Mouse (Mus musculus): ENCODE results near the gene Kctd21.

The Kctd21 gene

GRCm38 (mm10) chr7:97311620-97312019 is 20.5 kb upstream of the Kctd21 start:
- TF ChIP-seq GATA4 (IDR thresholded peaks at IDR 0.05; ENCODE audit: insufficient replicate concordance, low read length) = no peak

DNA sequence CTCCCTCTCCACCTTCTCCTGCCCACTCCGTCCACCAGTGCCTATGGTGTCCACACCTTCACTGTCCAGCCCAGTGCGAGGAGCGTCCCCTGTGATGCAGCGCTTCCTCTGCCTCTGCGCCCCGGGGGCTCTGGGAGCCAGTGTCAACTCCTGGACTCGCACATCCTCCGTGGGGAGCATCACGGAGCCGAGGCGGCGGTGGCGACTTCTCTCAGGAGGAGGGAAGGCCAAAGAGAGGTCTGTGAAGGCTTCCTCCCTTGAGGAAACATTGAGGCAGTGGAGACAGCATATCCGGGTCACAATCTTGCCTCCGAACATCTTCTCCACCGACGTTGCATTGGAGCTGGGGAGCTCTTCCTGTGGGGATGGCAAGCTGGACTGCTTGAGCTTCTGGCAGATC is 19.9 kb upstream of the Kctd21 start:
- TF ChIP-seq GATA4 (IDR thresholded peaks at IDR 0.05; ENCODE audit: insufficient replicate concordance, low read length) = no peak

GRCm38 (mm10) chr7:97312856-97313255 is 19.3 kb upstream of the Kctd21 start:
- TF ChIP-seq GATA4 (IDR thresholded peaks at IDR 0.05; ENCODE audit: insufficient replicate concordance, low read length) = no peak

DNA sequence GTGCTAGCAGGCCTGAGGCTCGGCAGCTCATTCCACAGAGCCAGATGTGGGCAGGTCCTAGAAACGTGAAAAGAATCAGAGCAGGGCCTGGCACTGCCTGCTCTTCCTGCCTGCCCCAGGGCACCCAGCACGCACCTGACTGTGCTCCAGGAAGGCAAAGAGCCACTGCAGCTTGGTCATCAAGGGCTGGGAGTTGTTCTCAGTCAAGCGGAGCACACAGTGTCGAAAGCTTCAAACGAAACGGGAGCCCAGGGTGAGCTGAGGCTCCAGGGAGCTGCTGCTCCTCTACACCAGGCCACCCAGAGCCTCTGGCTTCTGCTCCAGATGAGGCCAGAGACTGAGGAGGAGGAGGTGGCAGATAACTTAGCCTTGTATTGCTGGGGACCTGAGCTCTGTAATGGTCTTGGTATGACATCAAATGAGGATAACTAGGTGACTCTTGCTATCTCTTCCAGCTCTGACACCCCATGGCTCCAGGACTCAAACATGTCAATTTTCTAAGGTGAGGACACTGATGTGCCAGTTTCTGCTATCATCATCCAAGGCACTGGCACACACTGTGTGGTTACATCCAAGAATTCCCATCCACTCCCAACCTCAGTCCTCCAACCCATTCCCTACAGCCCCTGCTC is 18.6 kb upstream of the Kctd21 start:
- no peak for TF ChIP-seq GATA4 (IDR thresholded peaks at IDR 0.05; ENCODE audit: insufficient replicate concordance, low read length)

DNA sequence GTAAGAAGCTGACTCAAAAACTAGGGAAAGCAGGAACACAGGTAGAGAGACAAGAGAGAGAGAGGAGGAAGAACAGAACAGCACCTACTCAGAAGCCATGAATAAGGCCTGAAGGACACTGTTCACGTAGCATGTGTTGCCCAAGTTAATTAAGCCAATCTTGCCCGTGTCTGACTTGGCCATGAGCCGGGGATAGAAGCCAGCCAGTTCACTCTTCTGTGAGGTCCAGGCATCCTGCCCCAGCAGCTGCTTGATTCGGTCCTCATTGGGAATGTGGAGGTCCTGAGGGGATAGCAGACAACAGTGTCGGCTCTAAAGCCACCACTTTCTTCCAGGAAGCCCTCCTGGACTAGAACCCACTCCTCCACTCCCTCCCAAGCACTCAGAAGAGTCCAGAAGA is 17.5 kb upstream of the Kctd21 start:
- no peak for TF ChIP-seq GATA4 (IDR thresholded peaks at IDR 0.05; ENCODE audit: insufficient replicate concordance, low read length)

GRCm38 (mm10) chr7:97315656-97316055 is 16.5 kb upstream of the Kctd21 start:
- TF ChIP-seq GATA4 (IDR thresholded peaks at IDR 0.05; ENCODE audit: insufficient replicate concordance, low read length) = no peak

DNA sequence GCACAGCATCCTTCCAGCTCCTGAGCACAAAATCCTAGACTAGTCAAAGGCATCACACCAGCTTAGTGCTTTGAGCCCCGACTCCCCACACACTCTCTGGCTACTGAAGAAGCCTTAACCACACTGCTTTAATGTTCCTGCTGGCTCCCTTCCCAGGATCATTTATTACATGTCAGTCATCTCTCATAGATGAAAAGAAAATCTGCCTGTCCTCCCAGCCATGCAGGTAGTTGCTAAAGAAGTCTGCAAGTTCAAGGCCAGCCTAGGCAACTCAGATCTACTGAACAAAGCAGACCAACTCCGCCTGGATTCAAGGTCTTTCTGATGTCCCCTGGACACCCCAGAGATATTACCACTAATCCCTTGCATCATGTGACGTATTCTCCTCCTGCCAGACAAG is 14.4 kb upstream of the Kctd21 start:
- no peak for TF ChIP-seq GATA4 (IDR thresholded peaks at IDR 0.05; ENCODE audit: insufficient replicate concordance, low read length)

- TF ChIP-seq GATA4 (IDR thresholded peaks at IDR 0.05; ENCODE audit: insufficient replicate concordance, low read length) = no peak
These were observed 7.8 kb upstream of the Kctd21 start for GRCm38 (mm10) chr7:97324342-97324741.

DNA sequence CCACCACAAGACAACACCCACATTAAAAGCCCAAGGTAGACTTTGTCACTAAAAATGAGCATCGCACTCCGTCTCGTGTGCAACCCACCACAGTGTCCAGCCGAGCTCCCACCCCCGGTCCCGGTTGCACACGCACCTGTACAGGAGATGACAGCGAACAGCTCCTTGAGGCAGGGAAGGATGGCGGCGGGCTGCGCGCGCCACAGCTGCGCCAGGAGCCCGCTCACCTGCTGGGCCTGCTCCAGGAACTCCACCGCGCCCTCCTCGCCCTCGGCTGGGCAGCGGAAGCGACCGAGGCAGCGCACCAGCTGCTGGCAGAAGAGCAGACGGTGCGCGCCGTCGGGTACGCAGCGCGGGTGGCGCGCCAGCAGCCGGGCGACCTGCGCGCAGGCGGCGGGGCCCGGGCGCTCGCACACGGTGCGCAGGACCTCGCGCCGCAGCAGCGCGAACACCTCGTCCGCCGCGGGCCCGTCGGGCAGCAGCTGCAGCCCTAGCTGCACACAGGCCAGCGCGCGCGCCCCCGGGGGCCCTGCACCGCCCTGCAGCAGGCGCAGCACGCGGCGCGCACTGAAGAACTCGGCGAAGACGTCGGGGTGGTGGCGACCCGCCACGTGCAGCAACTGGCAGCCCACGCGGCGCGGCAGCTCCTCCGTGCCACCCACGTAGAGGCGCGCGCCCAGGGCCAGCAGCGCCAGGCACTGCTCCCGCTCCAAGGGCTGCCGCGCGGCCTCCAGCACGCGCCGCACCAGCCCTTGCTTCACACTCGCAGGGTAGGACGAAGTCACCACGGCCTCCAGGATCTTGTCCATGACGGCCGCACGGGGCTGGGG is 6.8 kb upstream of the Kctd21 start:
- TF ChIP-seq GATA4 (IDR thresholded peaks at IDR 0.05; ENCODE audit: insufficient replicate concordance, low read length) = no peak

DNA sequence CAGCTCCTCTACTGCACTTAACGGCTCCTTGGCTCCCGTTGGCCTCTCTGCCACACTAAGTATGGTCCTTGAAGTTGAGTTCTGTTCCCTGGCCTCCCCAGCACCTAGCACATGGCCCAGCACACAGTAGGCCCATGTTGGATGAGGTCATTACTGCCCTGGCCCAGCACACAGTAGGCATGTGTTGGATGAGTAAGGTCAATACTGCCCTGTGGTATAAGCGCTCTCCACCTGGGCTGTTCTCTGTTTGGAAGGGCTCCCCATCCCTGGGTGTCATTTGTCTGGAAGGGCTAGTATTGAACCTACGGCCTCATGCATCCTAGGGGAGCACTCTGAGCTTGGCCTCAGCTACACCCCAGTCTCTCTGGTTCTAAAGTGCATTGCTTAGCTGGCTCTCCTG is 4.8 kb upstream of the Kctd21 start:
- no peak for TF ChIP-seq GATA4 (IDR thresholded peaks at IDR 0.05; ENCODE audit: insufficient replicate concordance, low read length)

DNA sequence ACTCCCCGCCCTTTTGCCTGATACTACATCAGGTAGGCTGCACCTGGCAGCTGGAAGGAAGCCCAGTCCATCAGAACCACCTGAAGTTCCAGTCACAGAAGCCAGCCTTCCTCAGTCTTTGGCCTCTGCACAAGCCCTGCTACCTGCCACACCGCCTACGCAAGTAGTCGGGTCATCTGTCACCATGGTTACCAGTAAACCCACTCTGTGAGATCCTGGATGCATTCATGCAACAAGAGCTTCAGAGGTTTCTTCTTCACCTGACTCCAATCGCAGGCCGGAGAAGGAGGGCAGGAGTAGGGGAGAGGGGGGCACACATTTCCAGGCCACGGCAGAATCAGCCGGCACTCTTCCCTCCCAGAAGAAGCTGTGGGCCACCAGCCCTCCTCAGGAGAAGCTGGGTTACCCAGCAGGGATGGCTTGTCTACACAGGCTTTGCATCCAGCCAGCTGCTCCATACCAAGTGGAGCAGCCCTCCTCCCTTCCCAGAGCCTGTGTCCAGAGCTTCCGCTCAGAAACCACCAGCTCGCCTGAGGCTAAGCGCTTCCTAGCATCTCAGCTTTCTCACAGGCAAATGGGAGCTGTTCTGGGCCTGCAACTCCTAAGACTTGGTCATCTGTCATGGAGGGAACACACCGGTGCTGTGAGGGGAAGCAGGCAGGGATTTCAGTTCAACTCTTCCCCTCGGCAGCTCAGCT is 3.1 kb upstream of the Kctd21 start:
- no peak for TF ChIP-seq GATA4 (IDR thresholded peaks at IDR 0.05; ENCODE audit: insufficient replicate concordance, low read length)

GRCm38 (mm10) chr7:97329676-97330075 is 2.5 kb upstream of the Kctd21 start:
- TF ChIP-seq GATA4 (IDR thresholded peaks at IDR 0.05; ENCODE audit: insufficient replicate concordance, low read length) = no peak

DNA sequence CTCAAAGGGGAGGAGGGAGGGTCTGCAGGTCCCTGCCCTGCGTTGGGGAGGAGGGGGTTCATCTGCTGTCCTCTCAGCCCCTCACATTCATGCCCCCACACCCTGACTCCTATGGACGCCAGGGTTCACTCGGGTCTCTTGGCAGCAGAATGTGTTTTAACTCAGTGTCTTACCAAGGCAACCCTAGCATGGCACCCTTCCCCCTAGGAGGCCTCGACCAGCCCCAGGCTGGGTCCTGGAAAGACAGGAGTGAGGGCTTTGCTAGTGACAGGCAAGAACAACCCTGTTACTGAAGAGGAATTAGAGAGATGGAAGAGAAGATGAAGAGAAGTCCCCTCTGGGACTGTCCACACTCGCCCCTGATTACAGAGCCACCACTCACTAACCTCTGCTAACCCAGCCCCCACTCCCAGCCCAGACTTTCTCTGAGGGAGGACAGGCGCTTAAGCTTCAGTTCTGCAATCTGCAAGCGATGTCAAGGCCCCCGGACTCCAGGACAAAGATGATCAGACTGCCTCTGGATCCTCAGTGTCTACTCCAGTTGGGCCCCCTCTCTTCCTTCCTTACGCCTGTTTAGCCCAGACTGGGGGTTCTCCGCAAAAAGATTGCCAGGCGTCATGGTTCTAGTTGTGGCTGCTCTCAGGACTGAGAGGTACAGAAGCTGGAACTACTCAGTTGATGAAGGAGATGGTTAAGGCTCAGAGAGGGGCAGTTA is 1.0 kb upstream of the Kctd21 start:
- TF ChIP-seq GATA4 (IDR thresholded peaks at IDR 0.05; ENCODE audit: insufficient replicate concordance, low read length) = no peak

DNA sequence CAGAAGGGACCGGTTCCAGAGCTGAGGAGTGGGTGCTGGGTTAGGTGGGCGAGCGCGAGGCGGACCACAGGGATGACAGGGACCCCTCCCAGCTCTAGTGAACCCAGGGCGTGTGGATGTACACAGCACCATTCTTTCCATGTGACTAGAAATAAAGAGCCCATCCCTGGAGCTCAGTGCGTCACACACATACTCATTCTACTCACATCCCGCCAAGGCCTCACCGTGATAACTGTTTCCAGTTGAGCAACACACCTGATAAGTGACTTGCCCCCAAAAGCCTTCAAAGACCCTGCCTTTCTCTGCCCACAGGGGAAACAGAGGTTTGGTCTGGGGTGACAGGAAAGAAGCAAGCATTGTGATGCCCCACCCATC is 527 bp downstream of the Kctd21 start:
- no peak for TF ChIP-seq GATA4 (IDR thresholded peaks at IDR 0.05; ENCODE audit: insufficient replicate concordance, low read length)

- TF ChIP-seq GATA4 (IDR thresholded peaks at IDR 0.05; ENCODE audit: insufficient replicate concordance, low read length) = no peak
These were observed 1.2 kb downstream of the Kctd21 start for GRCm38 (mm10) chr7:97333113-97333898.

Data from liver, adult (tissue).